Mouse (Mus musculus) heart, adult 2 months (tissue): ENCODE results near the gene Rpl3.

Source experiments
- CTCF ChIP-seq: fragments of 200-600 bp; IDR thresholded peaks from 2 replicates; pipeline ENCODE4 v1.8.1; 2022; ENCODE audit warnings: antibody characterized with exemption, mild to moderate bottlenecking, moderate library complexity
- EP300 ChIP-seq: fragments of 200-500 bp; IDR thresholded peaks from 2 replicates; pipeline ENCODE4 v1.6.1; 2011; ENCODE audit warnings: low read depth, low read length, control low read depth; ENCODE audit not compliant: insufficient read depth
- POLR2A ChIP-seq: fragments of 200-500 bp; IDR thresholded peaks from 2 replicates; pipeline ENCODE4 v1.6.1; 2011; ENCODE audit warnings: mild to moderate bottlenecking, low read depth, low read length, control low read depth; ENCODE audit not compliant: insufficient read depth

- TF ChIP-seq CTCF (no peak), POLR2A (no peak), EP300 (no peak)
These were observed 22.7 kb upstream of the Rpl3 start for GRCm38 (mm10) chr15:80114414-80114813.
